Mouse (Mus musculus) liver, adult 2 months (tissue): Measurements from ENCODE around the gene Ncaph.

ENCODE experiments used
- CTCF ChIP-seq: fragments of 200-500 bp; IDR thresholded peaks from 2 replicates; pipeline ENCODE4 v1.5.1; 2011; ENCODE audit warnings: low read depth, low read length, control low read depth
- POLR2A ChIP-seq: fragments of 200-500 bp; IDR thresholded peaks from 2 replicates; pipeline ENCODE4 v1.6.1; 2011; ENCODE audit warnings: low read length, control low read depth; ENCODE audit not compliant: insufficient read depth; ENCODE audit errors: extremely low read depth

DNA sequence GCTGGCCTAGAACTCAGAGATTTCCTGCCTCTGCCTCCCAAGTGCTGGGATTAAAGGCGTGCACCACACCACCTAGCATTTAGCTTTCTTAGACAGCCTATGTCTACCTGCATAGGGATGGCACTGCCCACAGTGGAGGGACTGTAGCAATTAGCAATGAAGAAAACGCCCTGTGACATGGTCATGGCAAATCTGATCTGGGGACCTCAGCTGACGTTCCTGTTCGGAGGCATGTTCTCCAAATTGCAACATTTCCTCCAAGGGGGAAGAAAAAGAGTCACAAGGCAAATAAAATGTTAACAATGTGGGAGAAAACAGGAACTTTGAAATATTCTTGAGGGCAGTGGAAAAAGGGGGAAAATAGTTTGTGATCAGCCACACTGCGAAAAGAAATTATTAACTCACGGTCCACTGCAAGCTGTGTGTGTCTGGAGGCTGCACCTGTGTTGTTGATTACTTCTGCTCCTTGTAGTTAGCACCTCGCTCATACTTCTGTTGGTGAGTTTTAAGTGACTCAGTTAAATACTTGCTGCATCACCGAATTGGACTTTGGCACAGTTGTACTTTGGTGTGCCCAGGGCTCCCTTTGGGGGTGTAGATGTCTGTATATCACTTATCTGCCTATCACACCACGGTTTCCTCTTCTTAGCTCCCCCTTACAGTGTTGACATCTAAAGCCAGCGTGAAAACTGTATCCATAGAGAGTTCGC is 53.7 kb downstream of the Ncaph start:
- TF ChIP-seq POLR2A = no peak
- no peak for TF ChIP-seq CTCF
